Mouse (Mus musculus): Measurements from ENCODE around the gene Exd2.
A peak's percentile ranks its signal among the peaks of the same experiment; 100 is the strongest.

Gene Exd2

DNA sequence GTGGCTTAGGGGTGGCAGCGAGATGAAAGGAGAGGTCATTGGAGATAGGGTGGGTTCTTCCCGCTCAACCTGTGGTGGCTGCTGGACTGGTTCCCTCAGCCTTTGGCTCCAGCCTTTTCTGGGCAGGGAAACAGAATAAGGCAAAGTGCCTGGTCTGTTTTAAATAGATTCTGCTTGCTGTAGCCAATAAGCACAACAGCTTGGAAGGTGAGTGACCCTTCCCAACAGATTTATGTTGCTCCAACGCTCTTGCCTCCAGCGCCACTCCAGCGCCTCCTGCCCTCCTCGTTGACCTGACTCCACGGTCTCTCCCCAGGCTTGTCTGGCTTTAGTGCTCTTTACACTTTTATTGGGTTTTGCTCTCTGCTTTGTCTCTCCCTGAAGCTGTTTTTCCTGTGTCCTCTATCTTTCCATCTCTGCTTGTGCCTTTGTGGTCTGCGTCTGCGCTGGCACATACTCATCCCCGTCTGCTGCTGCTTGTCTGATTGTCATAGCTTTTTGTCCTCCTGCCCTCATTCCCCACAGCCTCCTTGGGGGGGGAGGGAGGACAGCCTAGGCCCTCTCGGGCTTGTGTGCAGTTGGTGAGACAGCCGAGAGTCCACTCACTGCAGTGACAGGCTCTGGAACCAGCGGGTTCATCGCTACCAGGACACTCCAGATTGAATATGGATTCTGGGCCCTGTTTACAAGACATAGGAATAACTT, 44.3 kb downstream of the Exd2 start:
- TF ChIP-seq POU5F1 (IDR thresholded peaks at IDR 0.05; ENCODE audit: borderline replicate concordance, low read length), result no peak
- no peak for TF ChIP-seq NANOG (IDR thresholded peaks at IDR 0.05; ENCODE audit: borderline replicate concordance, low read length)
- TF ChIP-seq CTCF (conservative IDR thresholded peaks at IDR 0.05; ENCODE audit: low read length), result no peak
- H3K4me3 ChIP-seq (replicated peaks; ENCODE audit: low read length), result no peak overlapping the region
- no peaks in the 10 kb centered on the region for H3K36me3 ChIP-seq (ENCODE audit: insufficient read depth, low read length)
- peaks cover 42% of the 10 kb centered on the region for H3K27me3 ChIP-seq (ENCODE audit: insufficient read depth, low read length)
- no peaks in the 10 kb centered on the region for H3K4me1 ChIP-seq (replicated peaks; ENCODE audit: low read depth, low read length)
- H3K9me3 ChIP-seq (ENCODE audit: low read length), result no peaks in the 10 kb centered on the region

DNA sequence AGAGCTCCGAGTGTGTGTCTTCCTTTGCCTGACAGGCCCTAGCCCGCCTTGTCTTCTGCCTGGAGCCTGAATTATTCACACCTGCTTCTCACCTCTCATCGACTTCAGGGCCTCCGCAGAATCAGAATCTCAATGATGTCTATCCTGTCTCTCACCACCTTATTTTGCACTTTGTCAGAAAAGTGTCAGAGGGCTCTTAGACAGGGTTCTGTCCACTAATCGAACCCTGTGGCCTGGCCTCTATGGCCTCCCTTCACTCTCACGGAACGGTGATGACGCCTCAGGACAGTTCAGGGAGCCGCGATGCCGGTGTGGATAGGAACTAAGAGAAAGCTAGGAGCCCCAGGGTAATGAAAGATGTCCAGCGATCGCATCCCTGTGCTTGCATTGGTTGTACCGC, 55.1 kb downstream of the Exd2 start, which contains the start of gene Galnt16:
Galnt16 (plus strand) TSS at position 301 of the 400 bp plus-strand sequence.
- H3K4me1 ChIP-seq (replicated peaks; ENCODE audit: low read depth, low read length), result peaks cover 18% of the 10 kb centered on the region
- H3K9me3 ChIP-seq (ENCODE audit: low read length), result no peaks in the 10 kb centered on the region
- peaks cover 92% of the 10 kb centered on the region for H3K27me3 ChIP-seq (ENCODE audit: insufficient read depth, low read length)
- H3K4me3 ChIP-seq (replicated peaks; ENCODE audit: low read length), result peak within 1 kb of the TSS; percentile 90
- H3K36me3 ChIP-seq (ENCODE audit: insufficient read depth, low read length), result no peaks in the 10 kb centered on the region
- no peak for TF ChIP-seq POU5F1 (IDR thresholded peaks at IDR 0.05; ENCODE audit: borderline replicate concordance, low read length)
- no peak for TF ChIP-seq NANOG (IDR thresholded peaks at IDR 0.05; ENCODE audit: borderline replicate concordance, low read length)
- no peak for TF ChIP-seq CTCF (conservative IDR thresholded peaks at IDR 0.05; ENCODE audit: low read length)

DNA sequence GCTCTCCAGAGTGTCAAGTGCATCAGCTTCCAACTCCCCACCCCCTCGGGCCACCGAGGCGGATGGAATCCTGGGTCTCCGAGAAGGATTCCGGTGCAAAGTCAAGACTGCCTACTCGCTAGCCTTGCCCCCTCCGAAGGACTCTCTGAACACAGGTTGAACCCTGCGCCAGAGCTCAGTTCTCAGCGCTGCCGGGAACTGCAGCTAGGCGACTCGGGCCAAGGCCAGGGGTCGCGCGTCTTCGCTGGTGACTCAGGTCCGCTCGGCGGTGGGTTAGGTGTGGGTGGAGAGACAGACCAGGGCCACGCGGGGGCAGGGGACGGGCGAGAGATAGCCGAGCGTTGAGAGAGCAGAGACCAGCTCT, 55.5 kb downstream of the Exd2 start:
- Histone ChIP-seq H3K27me3 (ENCODE audit: insufficient read depth, low read length) (peaks cover 96% of the 10 kb centered on the region), H3K36me3 (ENCODE audit: insufficient read depth, low read length) (no peaks in the 10 kb centered on the region), H3K4me1 (replicated peaks; ENCODE audit: low read depth, low read length) (peaks cover 20% of the 10 kb centered on the region), H3K4me3 (replicated peaks; ENCODE audit: low read length) (peak overlapping the region; percentile 90), H3K9me3 (ENCODE audit: low read length) (no peaks in the 10 kb centered on the region)
- TF ChIP-seq NANOG (IDR thresholded peaks at IDR 0.05; ENCODE audit: borderline replicate concordance, low read length) (no peak), POU5F1 (IDR thresholded peaks at IDR 0.05; ENCODE audit: borderline replicate concordance, low read length) (no peak), CTCF (conservative IDR thresholded peaks at IDR 0.05; ENCODE audit: low read length) (no peak)

DNA sequence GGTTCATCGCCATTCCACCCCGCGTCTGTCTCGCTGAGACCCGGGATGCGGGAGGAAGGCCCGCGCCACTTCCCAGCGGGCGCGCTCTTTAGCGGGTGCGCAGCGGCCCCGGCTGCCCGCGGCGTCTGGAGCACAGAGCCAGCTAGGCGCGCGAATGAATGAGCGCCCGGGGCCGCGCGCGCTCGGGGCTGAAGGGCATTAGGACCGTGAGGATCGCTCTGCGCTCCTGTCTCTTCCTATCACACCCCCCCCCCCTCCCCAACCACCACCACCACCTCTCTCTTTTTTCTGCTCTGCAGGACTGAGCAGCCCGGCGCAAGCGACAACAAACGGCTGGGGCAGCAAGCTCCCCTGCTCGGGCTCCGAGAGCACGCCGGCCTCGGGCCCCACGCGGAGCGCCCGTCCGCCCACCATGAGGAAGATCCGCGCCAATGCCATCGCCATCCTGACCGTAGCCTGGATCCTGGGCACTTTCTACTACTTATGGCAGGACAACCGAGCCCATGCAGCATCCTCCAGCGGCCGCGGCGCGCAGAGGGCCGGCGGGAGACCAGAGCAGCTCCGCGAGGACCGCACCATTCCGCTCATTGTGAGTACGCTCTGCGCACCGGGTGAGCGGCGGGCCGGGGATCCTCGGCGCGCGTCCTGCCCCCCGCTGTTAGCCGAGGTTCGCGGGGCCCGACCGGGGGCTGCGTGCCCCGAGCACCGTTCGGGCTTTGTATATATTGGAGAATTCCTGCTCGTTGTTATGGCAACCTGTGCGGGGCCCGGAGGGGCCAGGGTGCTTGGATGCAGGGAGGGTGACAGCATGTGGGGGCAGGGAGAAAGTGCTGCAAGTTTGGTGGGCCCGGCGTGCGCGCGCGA, 56.1 kb downstream of the Exd2 start:
- TF ChIP-seq CTCF (conservative IDR thresholded peaks at IDR 0.05; ENCODE audit: low read length) (no peak), POU5F1 (IDR thresholded peaks at IDR 0.05; ENCODE audit: borderline replicate concordance, low read length) (no peak), NANOG (IDR thresholded peaks at IDR 0.05; ENCODE audit: borderline replicate concordance, low read length) (no peak)
- no peaks in the 10 kb centered on the region for H3K9me3 ChIP-seq (ENCODE audit: low read length)
- peaks cover 96% of the 10 kb centered on the region for H3K27me3 ChIP-seq (ENCODE audit: insufficient read depth, low read length)
- peaks cover 26% of the 10 kb centered on the region for H3K4me1 ChIP-seq (replicated peaks; ENCODE audit: low read depth, low read length)
- no peaks in the 10 kb centered on the region for H3K36me3 ChIP-seq (ENCODE audit: insufficient read depth, low read length)
- peak overlapping the region; percentile 90 for H3K4me3 ChIP-seq (replicated peaks; ENCODE audit: low read length)

DNA sequence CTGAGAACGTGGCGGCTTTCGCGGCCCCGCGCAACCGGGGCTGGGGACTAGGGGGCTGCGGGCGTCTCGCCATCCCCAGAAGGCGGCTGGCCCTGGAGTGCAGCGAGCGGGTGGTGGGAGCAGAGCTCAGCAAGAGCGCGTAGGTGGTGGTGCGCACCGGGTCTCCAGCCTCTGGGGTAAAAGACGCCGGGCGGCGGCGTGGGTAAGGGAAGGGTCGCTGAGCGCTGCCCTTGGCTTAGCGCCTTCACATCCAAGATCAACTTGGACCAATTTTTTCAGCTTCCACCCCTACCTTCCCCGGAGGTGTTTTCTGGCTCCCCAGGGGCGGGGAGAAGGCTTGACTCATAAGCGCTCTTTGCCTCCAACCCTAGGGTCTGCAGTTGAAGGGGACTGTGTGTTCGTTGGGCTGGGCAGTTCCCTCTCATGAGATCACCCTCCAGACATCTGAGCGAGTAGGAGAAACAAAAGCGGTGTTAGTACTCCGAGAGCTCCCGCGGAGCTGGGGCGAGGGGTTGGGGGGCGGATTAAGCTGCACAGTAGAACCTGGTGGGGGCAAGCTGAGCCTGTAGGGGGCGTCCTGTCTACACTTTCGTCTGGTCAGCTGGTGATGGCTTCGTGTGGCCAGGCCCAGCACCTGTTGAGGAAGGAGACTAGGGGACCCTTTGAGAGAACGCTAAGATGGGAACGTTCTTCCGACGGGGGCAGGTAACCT, 56.9 kb downstream of the Exd2 start:
- peak; percentile 33 for TF ChIP-seq CTCF (conservative IDR thresholded peaks at IDR 0.05; ENCODE audit: low read length)
- TF ChIP-seq POU5F1 (IDR thresholded peaks at IDR 0.05; ENCODE audit: borderline replicate concordance, low read length), result no peak
- peaks cover 34% of the 10 kb centered on the region for H3K4me1 ChIP-seq (replicated peaks; ENCODE audit: low read depth, low read length)

DNA sequence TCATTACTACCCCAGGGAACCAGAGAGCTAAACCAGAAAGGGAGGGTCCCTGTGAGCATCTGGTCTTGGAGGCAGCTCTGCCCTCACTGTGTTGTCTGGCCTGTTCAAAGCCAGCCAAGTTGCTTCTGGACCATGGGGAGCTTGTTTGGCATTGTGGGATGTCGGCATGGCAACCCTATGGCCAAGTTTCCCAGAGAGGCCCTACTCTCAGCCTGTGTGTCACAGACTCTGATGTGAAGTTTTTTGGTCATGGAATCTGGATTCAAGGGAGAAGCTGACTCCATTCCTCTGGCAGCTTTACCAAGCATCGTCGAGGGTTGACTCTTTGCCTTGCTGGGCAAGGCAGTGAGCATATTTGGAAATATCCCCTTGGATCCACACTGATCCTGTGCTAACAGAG, 59.1 kb downstream of the Exd2 start:
- TF ChIP-seq NANOG (IDR thresholded peaks at IDR 0.05; ENCODE audit: borderline replicate concordance, low read length) (no peak), CTCF (conservative IDR thresholded peaks at IDR 0.05; ENCODE audit: low read length) (no peak), POU5F1 (IDR thresholded peaks at IDR 0.05; ENCODE audit: borderline replicate concordance, low read length) (no peak)
- Histone ChIP-seq H3K4me1 (replicated peaks; ENCODE audit: low read depth, low read length) (peaks cover 51% of the 10 kb centered on the region), H3K27me3 (ENCODE audit: insufficient read depth, low read length) (peaks cover 79% of the 10 kb centered on the region), H3K36me3 (ENCODE audit: insufficient read depth, low read length) (no peaks in the 10 kb centered on the region), H3K9me3 (ENCODE audit: low read length) (no peaks in the 10 kb centered on the region), H3K4me3 (replicated peaks; ENCODE audit: low read length) (no peak overlapping the region)

More for the DNA sequence above, 56.9 kb downstream of the Exd2 start:
- no peaks in the 10 kb centered on the region for H3K36me3 ChIP-seq (ENCODE audit: insufficient read depth, low read length)
- no peaks in the 10 kb centered on the region for H3K9me3 ChIP-seq (ENCODE audit: low read length)
- H3K4me3 ChIP-seq (replicated peaks; ENCODE audit: low read length), result peak overlapping the region; percentile 90
- peaks cover 93% of the 10 kb centered on the region for H3K27me3 ChIP-seq (ENCODE audit: insufficient read depth, low read length)

DNA sequence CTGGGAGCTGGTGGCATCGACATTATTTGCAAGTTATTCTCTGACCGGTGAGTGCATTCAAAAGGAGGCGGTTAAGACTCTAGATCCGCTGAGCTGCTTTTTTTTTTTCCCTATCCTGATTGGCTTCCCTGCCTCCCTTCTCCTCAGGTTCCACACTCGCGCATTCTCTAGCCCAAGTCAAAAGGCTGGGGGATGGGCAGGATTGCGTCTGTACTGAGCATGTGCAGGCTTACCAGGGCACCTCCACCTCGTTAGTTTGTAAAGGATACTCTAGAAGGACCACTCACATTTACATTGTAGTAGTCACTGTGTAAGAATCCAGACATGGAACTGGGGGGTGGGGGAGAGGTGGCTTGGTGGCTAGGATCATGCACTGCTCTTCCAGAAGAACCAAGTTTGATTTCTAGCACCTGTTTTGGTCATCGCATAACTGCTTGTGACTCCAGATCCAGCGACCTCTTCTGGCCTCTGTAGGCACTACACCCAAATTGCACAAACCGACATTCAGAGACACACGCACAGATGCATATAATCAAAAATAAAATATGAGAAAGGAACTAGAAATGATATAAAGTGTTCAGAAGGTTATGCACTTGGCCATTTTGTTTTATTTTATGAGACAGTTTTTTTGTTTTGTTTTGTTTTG, 61.5 kb downstream of the Exd2 start:
- Histone ChIP-seq H3K4me3 (replicated peaks; ENCODE audit: low read length) (peak overlapping the region; percentile 41), H3K4me1 (replicated peaks; ENCODE audit: low read depth, low read length) (peaks cover 42% of the 10 kb centered on the region), H3K27me3 (ENCODE audit: insufficient read depth, low read length) (peaks cover 80% of the 10 kb centered on the region), H3K9me3 (ENCODE audit: low read length) (no peaks in the 10 kb centered on the region), H3K36me3 (ENCODE audit: insufficient read depth, low read length) (no peaks in the 10 kb centered on the region)
- TF ChIP-seq POU5F1 (IDR thresholded peaks at IDR 0.05; ENCODE audit: borderline replicate concordance, low read length) (no peak), CTCF (conservative IDR thresholded peaks at IDR 0.05; ENCODE audit: low read length) (peak; percentile 83)

DNA sequence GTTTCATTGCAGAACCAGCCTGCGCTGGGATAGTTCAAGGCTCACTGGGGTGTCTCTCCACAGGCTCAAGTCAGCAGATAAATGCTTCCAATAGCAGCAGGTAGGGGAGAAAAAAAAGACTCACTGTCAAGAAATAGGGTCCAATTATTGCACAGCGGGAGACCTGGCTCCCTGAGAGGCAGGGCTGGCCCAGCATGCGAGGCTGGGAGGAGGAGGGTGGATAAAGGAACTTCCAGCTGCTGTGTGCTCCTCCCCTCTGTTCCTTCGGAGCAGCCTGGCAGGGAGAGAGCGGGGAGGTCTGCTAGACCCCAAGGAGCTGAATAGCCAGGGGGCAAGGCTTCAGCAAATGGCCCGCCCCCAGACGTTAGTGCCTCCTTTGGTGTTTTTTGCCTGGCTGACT, 62.6 kb downstream of the Exd2 start:
- TF ChIP-seq NANOG (IDR thresholded peaks at IDR 0.05; ENCODE audit: borderline replicate concordance, low read length) (peak; percentile 60), POU5F1 (IDR thresholded peaks at IDR 0.05; ENCODE audit: borderline replicate concordance, low read length) (no peak)
- Histone ChIP-seq H3K9me3 (ENCODE audit: low read length) (no peaks in the 10 kb centered on the region), H3K4me3 (replicated peaks; ENCODE audit: low read length) (peak overlapping the region; percentile 20; the same call in 1 of the 2 replicates), H3K36me3 (ENCODE audit: insufficient read depth, low read length) (no peaks in the 10 kb centered on the region), H3K4me1 (replicated peaks; ENCODE audit: low read depth, low read length) (peaks cover 33% of the 10 kb centered on the region), H3K27me3 (ENCODE audit: insufficient read depth, low read length) (peaks cover 77% of the 10 kb centered on the region)

Data from E14TG2a.4 (cell line).